Mouse (Mus musculus) G1E (cell line): ENCODE data around the gene Pkdrej.

Experiments used
- CTCF ChIP-seq: IDR thresholded peaks from 2 replicates; pipeline ENCODE4 v1.5.1; 2012; ENCODE audit warnings: low read depth, low read length, inconsistent platforms, mixed read lengths
- GATA1 ChIP-seq: IDR thresholded peaks from 2 replicates; pipeline ENCODE4 v1.6.1; 2012; ENCODE audit warnings: borderline replicate concordance, low read length, inconsistent platforms, mixed read lengths
- POLR2AphosphoS5 ChIP-seq: IDR thresholded peaks from 2 replicates; pipeline ENCODE4 v1.6.1; 2012; ENCODE audit warnings: low read depth, low read length, inconsistent platforms; ENCODE audit not compliant: insufficient replicate concordance
- TAL1 ChIP-seq: conservative IDR thresholded peaks from 2 replicates; pipeline ENCODE4 v1.6.1; 2012; ENCODE audit warnings: low read depth, low read length, inconsistent platforms, mixed read lengths

DNA sequence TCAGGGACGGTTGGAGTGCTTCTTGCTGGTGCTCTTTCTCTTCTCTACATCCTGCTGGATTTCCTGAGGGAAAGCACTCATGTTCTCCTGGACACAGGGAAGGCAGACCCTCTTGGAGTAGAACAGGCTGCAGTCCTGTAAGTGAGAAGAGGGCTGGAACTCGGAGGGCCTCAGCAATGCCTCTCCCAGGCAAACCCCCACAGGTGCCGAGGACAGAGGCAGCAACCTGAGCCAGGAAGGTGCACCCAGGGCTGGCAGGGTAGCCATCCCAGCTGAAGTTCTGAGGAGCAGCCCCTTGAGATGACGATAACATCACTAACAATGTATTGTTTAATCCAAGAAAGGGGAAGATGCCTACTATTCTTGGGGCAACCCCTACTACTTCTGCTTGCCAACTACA, 14.1 kb downstream of the Pkdrej start:
- TF ChIP-seq CTCF, result no peak
- TF ChIP-seq TAL1, result no peak
- TF ChIP-seq POLR2AphosphoS5, result no peak
- no peak for TF ChIP-seq GATA1
